Mouse (Mus musculus): Measurements from ENCODE around the gene Spata31d1a. TPM values are rescaled to one million over a fixed set of nuclear protein-coding genes. Genes with fewer than 3 reads are reported as not detected.

Gene Spata31d1a
- polyA plus RNA-seq, 1 experiment from 2014 or later, result not detected

DNA sequence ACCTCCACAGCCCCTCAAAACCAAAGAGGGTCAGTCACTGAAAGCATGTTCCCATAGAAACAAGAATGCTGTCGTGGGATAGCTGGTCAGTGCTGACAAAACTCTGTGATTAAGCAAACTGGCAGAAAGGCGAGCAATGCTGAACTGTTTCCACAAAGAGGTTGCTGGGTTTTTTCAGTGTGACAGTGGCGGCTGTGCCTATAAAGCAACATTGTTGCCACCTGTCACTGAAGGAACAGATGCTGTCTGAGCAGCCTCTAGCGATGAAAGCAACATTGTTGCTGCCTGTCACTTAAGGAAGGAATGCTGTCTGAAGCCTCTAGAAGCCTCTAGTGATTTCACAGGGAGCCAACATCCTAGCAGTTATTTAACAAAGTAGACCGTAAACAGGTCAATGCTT is 57.5 kb downstream of the Spata31d1a start:
- Histone ChIP-seq H3K36me3 (peaks cover 39% of the 10 kb centered on the region), H3K27me3 (no peaks in the 10 kb centered on the region), H3K4me3 (replicated peaks) (no peak overlapping the region), H3K4me2 (no peak overlapping the region), H3K9me3 (no peaks in the 10 kb centered on the region), H3K27ac (no peak overlapping the region), H3K4me1 (replicated peaks) (peaks cover 11% of the 10 kb centered on the region; the same call in 1 of the 2 replicates), H3K9ac (replicated peaks) (no peak overlapping the region)
- WGBS, result 73% methylated on average over 5 of the region's 5 CpGs
- ATAC-seq (ENCODE audit: insufficient number of reproducible peaks, insufficient read depth, low FRiP score, low TSS enrichment, low read depth), result no peak

Other genes with a start within 250 kb of the Spata31d1a start
- 9.0 and 9.3 TPM in 2 replicates for gene Agtpbp1, start 125.1 kb downstream of the Spata31d1a start, polyA plus RNA-seq (2016; fragmentation: Nextera tagmentation; extraction: Ambion mirVana)
- gene Naa35, start 125.1 kb downstream of the Spata31d1a start, polyA plus RNA-seq (2016; fragmentation: Nextera tagmentation; extraction: Ambion mirVana), result 122 and 127 TPM in 2 replicates
- gene Golm1, start 34.5 kb downstream of the Spata31d1a start, polyA plus RNA-seq (2016; fragmentation: Nextera tagmentation; extraction: Ambion mirVana), result 55.3 and 59.9 TPM in 2 replicates
- not detected in 2 replicates for gene 4921517D22Rik, start 16.2 kb downstream of the Spata31d1a start, polyA plus RNA-seq (2016; fragmentation: Nextera tagmentation; extraction: Ambion mirVana)
- not detected in 2 replicates for gene Spata31d1b, start 2.0 kb upstream of the Spata31d1a start, polyA plus RNA-seq (2016; fragmentation: Nextera tagmentation; extraction: Ambion mirVana)
- not detected in 2 replicates for gene Spata31d1d, start 21.4 kb upstream of the Spata31d1a start, polyA plus RNA-seq (2016; fragmentation: Nextera tagmentation; extraction: Ambion mirVana)
- 0.24 and 0.46 TPM in 2 replicates for gene 1700014D04Rik, start 36.4 kb upstream of the Spata31d1a start, polyA plus RNA-seq (2016; fragmentation: Nextera tagmentation; extraction: Ambion mirVana)
- 97.7 and 98.3 TPM in 2 replicates for gene Isca1, start 59.5 kb upstream of the Spata31d1a start, polyA plus RNA-seq (2016; fragmentation: Nextera tagmentation; extraction: Ambion mirVana)
- not detected in 2 replicates for gene Gm49354, start 71.9 kb upstream of the Spata31d1a start, polyA plus RNA-seq (2016; fragmentation: Nextera tagmentation; extraction: Ambion mirVana)
- 56.0 and 56.5 TPM in 2 replicates for gene Tut7, start 112.8 kb upstream of the Spata31d1a start, polyA plus RNA-seq (2016; fragmentation: Nextera tagmentation; extraction: Ambion mirVana)

Measured in limb, embryonic 12.5 days (tissue).